Mouse (Mus musculus): Measurements from ENCODE around the gene Myrf. TPM values are rescaled to one million over a fixed set of nuclear protein-coding genes. Genes with fewer than 3 reads are reported as not detected.
"Not testable (repeated sequence)": the region's sequence is repeated elsewhere in the genome, so short reads cannot be mapped to it uniquely, and the experiment has no call there.

Gene Myrf
- total RNA-seq, 4 experiments from 2014 or later = 4.1 to 8.0 (median 7.2) TPM

GRCm38 (mm10) chr19:10176941-10177372, 63.6 kb downstream of the Myrf start:
- DNase-seq (ENCODE audit: low spot score) = no peak

DNA sequence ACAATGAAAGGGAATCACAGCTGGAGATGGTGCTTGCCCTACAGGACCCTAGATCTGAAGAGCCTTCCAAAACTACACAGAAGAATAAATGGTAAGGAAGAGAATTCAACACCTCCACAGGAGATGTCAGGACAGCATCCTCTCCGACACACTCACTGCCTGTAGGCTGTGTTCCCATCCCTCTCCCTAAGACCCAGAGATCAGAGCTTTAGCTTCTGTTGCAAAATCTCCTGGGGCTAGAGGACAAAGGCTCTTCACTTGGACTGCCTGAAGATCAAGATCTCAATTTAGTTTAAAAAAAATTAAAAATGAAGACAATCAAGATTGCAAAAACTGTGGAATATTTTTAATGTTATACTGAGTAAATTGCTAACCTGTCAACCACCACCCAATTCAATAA, 64.1 kb downstream of the Myrf start:
- no peak for DNase-seq (ENCODE audit: low spot score)

- DNase-seq (ENCODE audit: low spot score) = no peak
Measured at GRCm38 (mm10) chr19:10174956-10175355, 65.6 kb downstream of the Myrf start.

GRCm38 (mm10) chr19:10173844-10174539, 66.6 kb downstream of the Myrf start:
- DNase-seq (ENCODE audit: low spot score) = no peak

GRCm38 (mm10) chr19:10173116-10173718, 67.3 kb downstream of the Myrf start:
- no peak for DNase-seq (ENCODE audit: low spot score)

GRCm38 (mm10) chr19:10171846-10172245, 68.7 kb downstream of the Myrf start:
- no peak for DNase-seq (ENCODE audit: low spot score)

DNA sequence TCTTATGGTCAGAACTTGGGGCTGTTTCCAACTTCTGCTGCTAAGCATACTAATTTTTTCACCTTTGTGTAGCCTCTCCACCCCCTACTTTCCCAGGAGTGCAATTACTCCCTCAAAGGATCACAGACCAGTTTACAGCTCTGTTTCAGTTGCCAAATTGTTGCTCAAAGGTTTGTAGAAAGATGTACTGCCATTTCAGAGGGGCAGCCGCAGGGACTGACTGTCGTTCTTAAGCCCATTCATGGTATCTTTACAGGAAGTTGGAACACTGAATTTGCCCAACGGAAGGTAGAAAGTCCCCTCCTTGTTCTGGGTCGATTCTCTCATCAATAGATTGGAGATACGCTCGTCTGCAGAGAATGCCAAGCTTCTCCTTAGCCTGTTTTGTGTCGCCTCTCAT, 69.2 kb downstream of the Myrf start:
- DNase-seq (ENCODE audit: low spot score) = no peak

DNA sequence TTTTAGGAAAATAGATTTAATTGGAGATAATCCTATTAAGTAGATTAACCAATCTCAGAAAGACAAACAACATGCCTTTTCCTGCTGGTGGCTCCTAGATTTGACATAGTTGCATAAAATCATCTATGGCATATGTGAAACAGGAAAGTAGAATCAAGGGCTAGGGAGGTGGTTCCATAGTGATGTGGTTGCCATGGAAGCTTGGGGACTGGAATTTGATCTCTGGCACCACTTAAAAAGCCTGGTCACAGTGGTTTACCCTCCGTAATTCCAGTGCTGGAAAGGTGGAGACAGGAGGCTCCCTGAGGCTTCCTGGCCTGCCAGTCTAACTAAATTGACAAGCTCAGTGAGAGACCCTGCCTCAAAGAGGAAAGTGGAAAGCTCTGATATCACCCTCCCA, 70.1 kb downstream of the Myrf start:
- no peak for DNase-seq (ENCODE audit: low spot score)

- not testable (repeated sequence) for DNase-seq (ENCODE audit: low spot score)
Measured at GRCm38 (mm10) chr19:10169692-10170330, 70.7 kb downstream of the Myrf start.

DNA sequence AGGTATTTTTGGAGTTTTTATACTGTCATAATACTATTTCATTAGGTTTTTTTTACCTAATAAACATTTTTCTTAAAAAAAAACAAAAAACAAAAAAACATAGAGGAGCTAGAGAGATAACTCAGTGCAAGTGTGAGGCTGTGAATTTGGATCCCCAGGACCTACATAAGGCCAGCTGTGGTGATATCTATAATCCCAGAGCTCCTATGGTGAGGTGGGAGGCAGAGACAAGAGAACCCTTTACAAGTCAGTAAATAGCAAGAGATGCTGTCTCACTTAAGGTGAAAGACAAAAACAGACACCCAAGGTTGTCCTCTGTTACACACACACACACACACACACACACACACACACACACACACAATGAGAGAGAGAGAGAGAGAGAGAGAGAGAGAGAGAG, 71.4 kb downstream of the Myrf start:
- no peak for DNase-seq (ENCODE audit: low spot score)

DNA sequence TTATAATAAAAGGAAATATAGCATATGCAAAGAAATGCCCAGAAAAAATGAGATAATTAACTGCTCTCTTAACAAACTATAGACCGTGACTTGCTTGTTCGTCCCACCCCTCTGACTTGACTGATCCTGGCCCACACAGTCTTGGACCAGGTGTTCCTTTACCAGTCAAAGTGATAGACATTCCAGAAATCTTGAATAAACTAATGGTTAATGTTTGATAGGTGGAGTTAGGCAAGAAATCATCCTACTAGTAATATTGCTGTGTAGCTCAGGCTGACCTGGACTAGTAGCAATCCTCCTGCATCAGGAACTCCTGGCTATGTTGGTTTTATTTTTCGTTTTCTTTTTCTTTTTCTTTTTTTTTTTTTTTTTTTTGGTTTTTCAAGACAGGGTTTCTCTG, 72.1 kb downstream of the Myrf start:
- DNase-seq (ENCODE audit: low spot score) = no peak

DNA sequence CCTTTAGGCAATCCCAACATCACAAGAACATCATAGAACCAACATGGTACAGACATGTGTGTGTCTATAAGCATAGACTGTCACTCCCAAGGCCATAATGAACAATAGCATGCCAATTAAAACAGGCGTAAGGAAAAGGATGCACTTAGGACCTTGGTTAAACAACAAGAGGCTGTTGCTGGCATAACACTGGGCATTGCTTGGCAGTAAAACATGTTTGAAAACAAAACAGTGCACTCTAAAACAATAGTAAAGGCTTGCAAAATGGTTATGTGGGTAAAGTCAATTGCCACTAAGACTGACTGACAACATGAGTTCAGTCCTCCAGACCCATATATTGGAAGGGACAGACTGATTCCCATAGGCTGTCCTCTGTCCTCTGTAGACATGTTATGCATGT, 72.6 kb downstream of the Myrf start:
- no peak for DNase-seq (ENCODE audit: low spot score)

DNA sequence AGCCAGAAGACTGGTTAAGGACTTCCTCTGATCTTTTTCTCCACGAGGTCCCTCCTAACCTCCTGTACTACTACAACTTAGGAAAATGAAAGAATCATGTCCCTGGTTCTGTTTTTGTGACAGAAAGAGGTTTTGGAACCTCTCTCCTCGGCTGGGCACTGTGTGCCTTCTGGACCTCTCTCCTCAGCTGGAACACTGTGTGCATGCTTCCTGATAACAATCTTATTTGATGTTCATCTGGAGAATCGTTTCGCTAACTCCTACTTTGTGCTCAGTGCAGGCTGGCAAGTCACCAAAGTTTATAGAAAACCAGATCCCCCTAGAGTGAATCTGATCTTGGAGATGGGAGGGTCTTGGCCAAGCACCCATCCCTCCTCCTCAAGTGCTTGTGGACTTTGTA, 73.4 kb downstream of the Myrf start:
- DNase-seq (ENCODE audit: low spot score) = no peak

- not testable (repeated sequence) for DNase-seq (ENCODE audit: low spot score)
Measured at GRCm38 (mm10) chr19:10165928-10166327, 74.6 kb downstream of the Myrf start.

- DNase-seq (ENCODE audit: low spot score) = no peak
Measured at GRCm38 (mm10) chr19:10163896-10164295, 76.7 kb downstream of the Myrf start.

Small RNA genes lying within 50 kb of the gene (microRNA-seq; reads per million reads assigned to microRNA genes)
- not detected for gene Mir6993

Other genes starting within 250 kb of the Myrf start
- gene Best1, start 239.1 kb downstream of the Myrf start, total RNA-seq (2022) = under 1 TPM in 2 of 4 experiments, not detected in 2; 0.14 to 0.65 TPM
- gene Rab3il1, start 239.1 kb downstream of the Myrf start, total RNA-seq (2022) = 1 to 10 TPM; 6.3 to 8.1 (median 7.5) TPM
- gene Fads3, start 199.2 kb downstream of the Myrf start, total RNA-seq (2022) = 10 to 100 TPM; 34.9 to 43.8 (median 37.4) TPM
- gene Fads2, start 139.0 kb downstream of the Myrf start, total RNA-seq (2022) = 1 to 10 TPM; 4.6 to 6.0 (median 5.1) TPM
- 10 to 100 TPM; 19.6 to 26.2 (median 23.4) TPM for gene Fads1, start 57.9 kb downstream of the Myrf start, total RNA-seq (2022)
- gene Tmem258, start 36.7 kb downstream of the Myrf start, total RNA-seq (2022) = 100 to 1,000 TPM; 163 to 218 (median 190) TPM
- 1 to 10 TPM; 3.5 to 5.3 (median 4.9) TPM for gene Fen1, start 36.6 kb downstream of the Myrf start, total RNA-seq (2022)
- gene Dagla, start 64.1 kb upstream of the Myrf start, total RNA-seq (2022) = 1 to 10 TPM; 2.8 to 3.7 (median 3.1) TPM
- 10 to 100 TPM; 33.2 to 39.1 (median 35.8) TPM for gene Syt7, start 148.3 kb upstream of the Myrf start, total RNA-seq (2022)
- 1 to 10 TPM in 2 of 4 experiments, under 1 TPM in 2; 0.38 to 6.4 (median 1.9) TPM for gene Lrrc10b, start 216.7 kb upstream of the Myrf start, total RNA-seq (2022)
- gene Ppp1r32, start 242.2 kb upstream of the Myrf start, total RNA-seq (2022) = under 1 TPM in 3 of 4 experiments, not detected in 1; 0.22 to 0.38 (median 0.28) TPM